Mouse (Mus musculus): ENCODE data around the gene Hsd11b2. TPM values are rescaled to one million over a fixed set of nuclear protein-coding genes. Genes with fewer than 3 reads are reported as not detected.

The Hsd11b2 gene
- total RNA-seq (2023), result not detected

DNA sequence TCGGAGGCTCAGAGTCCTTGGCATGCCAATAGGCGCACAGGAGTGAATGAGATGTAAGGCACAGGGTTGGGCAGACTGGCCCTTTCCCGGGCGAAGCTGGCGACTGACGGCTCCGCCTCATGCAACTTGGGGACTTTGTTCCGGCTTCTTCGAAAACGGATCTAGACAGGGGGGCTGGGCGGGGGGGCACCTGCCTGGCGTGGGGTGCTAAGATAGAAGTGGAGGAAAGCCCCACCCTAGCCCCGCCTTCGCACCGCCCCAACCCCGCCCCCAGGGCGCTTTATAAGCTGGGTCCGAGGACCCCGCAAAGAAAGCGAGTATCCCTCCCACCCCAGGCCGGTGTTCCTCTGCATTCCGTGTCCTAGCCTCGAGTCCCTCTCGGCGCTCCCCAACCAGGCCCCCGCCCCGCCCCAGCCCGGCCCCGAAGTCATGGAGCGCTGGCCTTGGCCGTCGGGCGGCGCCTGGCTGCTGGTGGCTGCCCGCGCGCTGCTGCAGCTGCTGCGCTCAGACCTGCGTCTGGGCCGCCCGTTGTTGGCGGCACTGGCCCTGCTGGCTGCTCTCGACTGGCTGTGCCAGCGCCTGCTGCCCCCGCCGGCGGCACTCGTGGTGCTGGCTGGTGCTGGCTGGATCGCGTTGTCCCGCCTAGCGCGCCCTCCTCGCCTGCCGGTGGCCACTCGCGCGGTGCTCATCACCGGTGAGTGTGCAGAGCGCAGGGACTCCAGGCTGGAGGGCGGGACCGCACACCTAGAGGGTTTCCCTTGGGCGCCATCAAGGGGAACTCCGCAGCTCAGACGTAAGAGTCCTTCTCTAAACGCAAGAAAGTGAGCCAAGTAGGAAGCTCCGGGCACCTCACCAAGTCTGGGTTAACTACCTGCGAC is at the start of gene Hsd11b2:
Gene Hsd11b2 (plus strand): TSS at position 320 of the 878 bp plus-strand sequence.

DNA sequence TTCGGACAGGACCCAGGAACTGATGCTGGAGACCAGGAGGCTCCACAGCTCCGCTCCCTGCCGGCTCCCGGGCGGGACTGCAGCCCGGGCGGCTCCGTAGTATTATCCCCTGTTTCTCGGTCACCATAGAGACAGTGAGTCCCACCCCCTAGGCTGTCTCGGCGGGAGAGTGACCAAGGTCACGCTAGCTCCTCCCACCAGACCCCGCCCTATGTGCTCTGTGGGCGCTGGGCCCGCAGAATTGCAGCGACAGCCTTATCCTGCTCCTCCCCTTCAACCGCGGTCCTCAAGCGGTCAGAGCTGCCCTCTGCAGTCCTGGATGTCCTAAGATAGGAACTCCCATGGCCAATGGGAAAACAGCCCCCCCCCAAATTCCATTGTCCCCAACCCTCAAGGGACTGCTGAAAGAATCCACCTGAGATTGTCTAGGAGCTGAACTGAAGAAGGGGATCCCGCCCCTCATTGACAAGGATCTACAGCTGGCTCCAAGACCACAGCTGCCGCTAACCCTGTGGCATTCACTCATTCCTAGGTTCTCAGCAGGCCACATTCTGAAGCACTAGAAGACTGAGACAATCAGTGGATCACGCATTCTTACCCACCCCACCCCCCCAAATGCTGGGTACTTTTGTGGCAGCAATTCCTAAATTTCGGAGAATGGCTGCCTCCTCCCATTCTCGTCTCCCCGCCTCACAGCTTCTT is 47.1 kb upstream of the Hsd11b2 start, which contains the start of gene Tppp3:
Gene Tppp3 (minus strand): TSS at position 213 of the 702 bp plus-strand sequence.

GRCm38 (mm10) chr8:105496439-105497180 is 21.9 kb upstream of the Hsd11b2 start, which contains the start of gene Zdhhc1:
Zdhhc1 (minus strand) TSS chr8:105496902.

DNA sequence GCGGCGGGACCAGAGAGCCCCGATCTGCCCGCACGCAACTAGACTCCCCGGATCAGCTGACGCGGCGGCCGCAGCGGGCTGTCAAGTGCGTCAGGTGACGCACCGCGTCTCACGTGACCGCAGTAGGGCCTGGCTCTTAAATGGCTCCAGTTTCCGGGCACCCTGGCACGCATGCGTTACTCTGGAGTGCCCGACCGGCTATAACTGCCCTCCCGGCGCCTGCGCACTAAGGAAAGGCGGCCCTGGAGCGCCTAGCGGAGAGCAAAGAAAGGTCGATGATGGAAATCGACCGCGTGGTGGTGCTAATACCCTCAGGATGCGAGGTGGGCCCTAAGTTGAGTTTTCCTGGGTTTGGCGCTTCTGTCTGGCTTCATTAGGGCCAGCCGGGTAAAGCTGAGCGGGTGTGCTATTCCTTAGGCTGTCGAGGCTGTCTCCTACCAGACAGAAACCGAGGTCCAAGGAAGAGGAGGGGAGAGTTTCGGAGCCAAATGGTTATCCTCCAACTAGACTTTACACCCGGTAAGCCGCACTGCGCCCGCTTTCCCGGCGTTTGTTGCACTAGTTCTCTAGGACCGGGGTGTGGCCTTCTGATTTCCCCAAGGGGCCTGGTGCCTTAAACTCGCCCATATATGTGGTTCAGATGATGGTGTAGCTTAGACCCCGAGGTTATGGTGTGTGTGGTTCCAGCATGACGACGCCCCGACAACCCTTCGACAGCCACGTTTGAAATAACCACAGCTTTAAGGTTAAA is 47.6 kb downstream of the Hsd11b2 start, which contains the start of gene Atp6v0d1:
Gene Atp6v0d1 (minus strand): TSS at position 96 of the 751 bp plus-strand sequence.

Other genes starting within 250 kb of the Hsd11b2 start
- 1 to 10 TPM; 1.5 TPM for gene Hsf4, start 249.0 kb upstream of the Hsd11b2 start, total RNA-seq (2023)
- not detected for gene Nol3, start 242.6 kb upstream of the Hsd11b2 start, total RNA-seq (2023)
- gene 4931428F04Rik, start 228.9 kb upstream of the Hsd11b2 start, total RNA-seq (2023), result 1 to 10 TPM; 2.8 to 3.9 TPM
- 1 to 10 TPM; 1.4 TPM for gene Exoc3l, start 222.7 kb upstream of the Hsd11b2 start, total RNA-seq (2023)
- gene E2f4, start 221.1 kb upstream of the Hsd11b2 start, total RNA-seq (2023), result 100 to 1,000 TPM; 100 to 107 TPM
- gene Elmo3, start 213.2 kb upstream of the Hsd11b2 start, total RNA-seq (2023), result 1 to 10 TPM; 4.7 to 4.9 TPM
- 1 to 10 TPM; 7.4 to 8.4 TPM for gene Lrrc29, start 192.5 kb upstream of the Hsd11b2 start, total RNA-seq (2023)
- 10 to 100 TPM; 35.5 to 42.4 TPM for gene Tmem208, start 192.4 kb upstream of the Hsd11b2 start, total RNA-seq (2023)
- gene Fhod1, start 170.8 kb upstream of the Hsd11b2 start, total RNA-seq (2023), result 10 to 100 TPM; 29.9 to 31.5 TPM
- 1 to 10 TPM in 1 of 2 experiments, under 1 TPM in 1; 0.83 to 1.5 TPM for gene Slc9a5, start 169.9 kb upstream of the Hsd11b2 start, total RNA-seq (2023)
- under 1 TPM in 1 of 2 experiments, not detected in 1; 0.15 TPM for gene Plekhg4, start 145.5 kb upstream of the Hsd11b2 start, total RNA-seq (2023)
- not detected for gene Kctd19, start 105.3 kb upstream of the Hsd11b2 start, total RNA-seq (2023)
- not detected for gene Lrrc36, start 105.2 kb upstream of the Hsd11b2 start, total RNA-seq (2023)
- gene Tppp3, start 47.2 kb upstream of the Hsd11b2 start, total RNA-seq (2023), result 1 to 10 TPM in 1 of 2 experiments, not detected in 1; 2.2 TPM
- 1 to 10 TPM; 5.0 TPM for gene Zdhhc1, start 21.9 kb upstream of the Hsd11b2 start, total RNA-seq (2023)
- 10 to 100 TPM; 49.0 to 54.8 TPM for gene Atp6v0d1, start 47.3 kb downstream of the Hsd11b2 start, total RNA-seq (2023)
- gene Ripor1, start 86.5 kb downstream of the Hsd11b2 start, total RNA-seq (2023), result 10 to 100 TPM; 23.8 to 28.0 TPM
- 100 to 1,000 TPM; 148 to 161 TPM for gene Ctcf, start 117.8 kb downstream of the Hsd11b2 start, total RNA-seq (2023)
- gene Agrp, start 118.6 kb downstream of the Hsd11b2 start, total RNA-seq (2023), result under 1 TPM in 1 of 2 experiments, not detected in 1; 0.99 TPM
- gene Carmil2, start 167.5 kb downstream of the Hsd11b2 start, total RNA-seq (2023), result 100 to 1,000 TPM; 131 to 138 TPM
- gene Acd, start 182.3 kb downstream of the Hsd11b2 start, total RNA-seq (2023), result 10 to 100 TPM; 45.6 to 47.8 TPM
- gene Pard6a, start 182.4 kb downstream of the Hsd11b2 start, total RNA-seq (2023), result 10 to 100 TPM in 1 of 2 experiments, 1 to 10 TPM in 1; 4.9 to 11.4 TPM
- not detected for gene 4933405L10Rik, start 188.9 kb downstream of the Hsd11b2 start, total RNA-seq (2023)
- 1 to 10 TPM; 4.2 to 4.6 TPM for gene Enkd1, start 189.5 kb downstream of the Hsd11b2 start, total RNA-seq (2023)
- 10 to 100 TPM in 1 of 2 experiments, 1 to 10 TPM in 1; 7.2 to 10.5 TPM for gene Gfod2, start 239.9 kb downstream of the Hsd11b2 start, total RNA-seq (2023)

Data from T-cell, adult 66 days (primary cell).